Mouse (Mus musculus): ENCODE results near the gene Tuba4a.

- no peak for TF ChIP-seq GATA1 (IDR thresholded peaks at IDR 0.05; ENCODE audit: borderline replicate concordance, low read length)
- TF ChIP-seq FLI1 (IDR thresholded peaks at IDR 0.05; ENCODE audit: low read length) = no peak
Observed at GRCm38 (mm10) chr1:75214886-75215285, 4.8 kb downstream of the Tuba4a start.
